Mouse (Mus musculus) telencephalon, adult 2 months (tissue): ENCODE measurements around the gene Zfp287.
A peak's percentile ranks its signal among the peaks of the same experiment; 100 is the strongest.

Experiments used
- DNase-seq: peaks from one replicate; pipeline ENCODE4 v3.0.0-alpha.2; 2011; ENCODE audit warnings: low read depth, low spot score

Zfp287 gene

DNA sequence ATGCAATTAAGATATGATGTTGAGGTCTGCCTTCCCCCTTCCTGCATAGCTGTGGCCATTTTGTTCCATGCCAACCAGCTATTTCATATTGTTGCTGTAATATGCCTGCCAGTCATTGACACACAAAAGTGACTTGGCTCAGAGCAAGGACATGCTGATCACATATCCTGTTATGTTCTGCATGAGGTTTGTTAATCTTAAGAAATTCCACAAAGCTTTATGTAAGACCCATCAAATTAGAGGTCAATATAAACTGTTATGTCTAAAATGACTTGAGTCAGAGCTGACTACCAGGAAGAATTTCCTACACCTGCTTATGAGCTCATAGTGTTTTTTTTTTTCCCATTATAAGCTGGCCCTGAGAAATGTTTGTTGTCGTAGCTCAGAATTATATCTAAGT lies 30.5 kb downstream of the Zfp287 start:
- DNase-seq: no peak

DNA sequence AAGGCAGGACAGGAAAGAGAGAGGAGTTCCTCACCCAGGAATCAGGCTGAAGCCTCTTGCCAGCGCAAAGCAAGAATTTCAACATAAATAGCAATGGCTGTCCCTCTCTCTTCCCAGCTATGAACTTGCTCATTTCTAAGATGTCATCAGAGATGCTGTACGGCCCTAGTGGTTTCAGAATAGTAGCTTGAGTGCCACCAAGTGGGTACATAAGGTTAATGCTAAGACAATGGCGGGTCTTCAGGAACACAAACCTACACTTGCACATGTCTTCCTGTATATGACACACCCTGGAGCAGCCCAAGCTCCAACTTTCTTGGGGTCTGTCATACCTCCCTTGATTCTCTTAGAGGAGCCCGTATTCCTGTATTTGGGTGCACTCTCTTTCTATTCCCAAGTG lies 32.0 kb downstream of the Zfp287 start:
- no peak for DNase-seq

DNA sequence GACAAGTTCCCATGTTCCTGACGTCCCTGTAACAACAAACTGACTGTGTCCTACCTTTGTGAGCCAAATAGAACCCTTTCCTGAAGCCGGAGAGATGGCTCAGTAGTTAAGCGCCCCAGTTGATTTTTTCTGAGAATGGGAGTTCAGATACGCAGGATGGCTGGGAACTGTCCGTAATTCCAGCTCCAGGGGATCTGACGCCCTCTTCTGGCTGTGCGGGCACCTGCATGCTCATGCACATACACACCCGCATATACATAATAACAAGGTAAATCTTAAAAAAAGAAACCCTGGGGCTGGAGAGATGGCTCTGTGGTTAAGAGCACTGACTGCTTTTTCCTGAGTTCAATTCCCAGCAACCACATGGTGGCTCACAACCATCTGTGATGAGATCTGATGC lies 36.6 kb downstream of the Zfp287 start:
- DNase-seq: no peak

DNA sequence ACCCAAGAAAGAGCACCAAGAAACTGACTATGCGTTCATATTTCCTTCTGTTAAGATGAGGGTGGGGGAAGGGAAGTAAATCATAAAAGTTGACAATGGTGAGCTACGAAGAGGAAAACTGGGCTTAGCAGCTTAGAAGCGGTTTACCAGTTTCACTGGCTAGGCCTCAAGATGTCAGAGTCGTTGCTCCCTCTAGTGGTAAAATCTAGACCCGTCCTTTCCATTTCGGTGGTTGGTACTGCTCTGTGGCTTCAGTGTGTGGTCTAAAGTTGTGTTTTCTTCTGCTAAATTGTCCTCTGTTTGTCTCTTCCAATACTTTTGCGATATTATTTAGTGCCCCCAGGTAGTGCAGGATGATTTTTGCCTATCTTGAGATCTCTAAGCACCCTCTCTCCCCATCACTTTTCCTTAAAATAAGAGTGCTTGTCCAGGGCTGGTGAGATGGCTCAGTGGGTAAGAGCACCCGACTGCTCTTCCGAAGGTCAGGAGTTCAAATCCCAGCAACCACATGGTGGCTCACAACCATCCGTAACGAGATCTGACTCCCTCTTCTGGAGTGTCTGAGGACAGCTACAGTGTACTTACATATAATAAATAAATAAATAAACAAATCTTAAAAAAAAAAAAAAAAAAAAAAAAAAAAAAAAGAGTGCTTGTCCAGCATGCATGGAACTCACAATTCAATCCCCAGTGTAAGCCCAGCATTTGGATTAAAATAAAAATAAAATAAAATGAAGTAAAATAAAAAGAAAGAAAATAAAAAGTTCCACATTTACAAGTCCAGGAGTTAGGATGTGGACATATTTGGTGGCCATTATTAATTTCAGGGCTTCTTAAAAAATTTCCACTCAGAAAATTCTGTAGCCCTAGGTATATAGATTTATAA lies 38.2 kb downstream of the Zfp287 start:
- DNase-seq: peak; percentile 51

DNA sequence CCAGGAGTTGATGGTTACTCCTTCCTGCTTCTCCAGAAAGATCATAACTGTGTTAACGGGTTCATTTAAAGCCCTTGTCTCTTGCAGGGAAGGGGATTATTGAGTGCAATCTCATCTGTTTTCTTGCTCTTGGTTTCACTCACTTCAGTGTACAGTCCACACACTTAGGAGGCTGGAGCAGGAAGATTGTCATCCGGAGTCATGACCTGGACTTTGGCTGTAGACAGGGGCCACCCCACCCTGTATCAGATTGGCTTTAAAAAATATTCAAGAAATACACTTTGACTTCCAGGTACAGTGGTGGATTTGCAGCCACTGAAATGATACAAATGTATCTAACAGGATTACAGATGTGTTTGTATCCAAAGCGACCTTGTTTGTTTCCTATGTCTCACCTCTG lies 40.1 kb downstream of the Zfp287 start:
- no peak for DNase-seq

DNA sequence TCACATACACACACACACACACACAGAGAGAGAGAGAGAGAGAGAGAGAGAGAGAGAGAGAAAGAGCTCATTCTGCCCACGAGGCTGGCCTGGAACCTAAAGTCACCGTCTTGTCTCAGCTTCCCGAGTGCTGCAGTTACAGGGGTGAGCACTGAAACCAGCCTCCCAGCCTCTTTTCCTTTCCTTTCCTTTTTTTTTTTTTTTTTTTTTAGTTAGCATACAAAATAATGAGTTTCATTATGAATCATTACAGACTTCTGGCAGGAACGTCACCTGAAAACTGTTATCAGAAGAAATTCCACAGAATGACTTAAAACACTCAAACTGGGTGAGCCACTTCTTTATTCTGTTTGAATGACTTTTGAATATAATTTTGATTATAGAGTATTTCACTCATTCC lies 51.8 kb downstream of the Zfp287 start:
- no peak for DNase-seq

DNA sequence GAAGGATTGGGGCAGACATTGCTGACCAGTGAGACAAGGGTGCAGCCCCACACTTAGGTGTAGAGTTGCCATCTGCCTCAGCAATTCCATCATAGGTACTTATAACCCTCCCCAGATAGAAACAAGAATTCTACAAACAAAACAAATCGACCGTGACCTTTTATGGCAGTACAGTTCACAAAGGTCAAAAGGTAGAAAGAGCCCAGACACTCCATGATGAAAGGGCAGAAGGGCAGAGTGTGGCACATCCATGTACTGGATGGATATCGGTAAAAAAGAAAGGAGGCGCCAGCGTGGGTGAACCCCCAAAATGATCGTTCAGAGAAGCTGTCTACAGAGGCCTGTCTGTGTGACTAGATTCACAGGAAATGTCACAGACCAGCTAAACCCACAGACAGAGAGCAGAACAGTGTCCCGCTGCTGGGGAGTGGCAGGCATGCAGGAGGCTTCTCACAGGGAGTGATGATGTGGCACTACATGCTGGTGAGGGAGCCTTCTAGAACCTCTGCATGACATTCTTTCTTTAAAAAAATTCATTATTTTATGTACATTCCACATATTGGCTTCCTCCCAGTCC lies 52.8 kb downstream of the Zfp287 start:
- no peak for DNase-seq

DNA sequence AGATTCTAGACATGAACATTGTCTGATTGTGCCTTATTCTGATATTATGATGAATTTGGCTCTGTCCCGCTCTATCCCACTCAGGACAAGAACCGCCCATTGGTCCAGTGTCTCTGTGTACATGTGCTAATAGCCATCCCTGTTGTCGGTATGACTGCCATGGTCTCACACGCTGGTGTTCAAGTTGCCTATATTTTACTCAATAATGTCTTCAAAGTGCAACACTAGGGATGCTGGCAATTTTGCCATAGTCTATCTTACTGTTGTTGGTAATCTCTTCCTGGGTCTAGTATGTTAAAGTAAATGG lies 55.5 kb downstream of the Zfp287 start:
- DNase-seq: no peak

DNA sequence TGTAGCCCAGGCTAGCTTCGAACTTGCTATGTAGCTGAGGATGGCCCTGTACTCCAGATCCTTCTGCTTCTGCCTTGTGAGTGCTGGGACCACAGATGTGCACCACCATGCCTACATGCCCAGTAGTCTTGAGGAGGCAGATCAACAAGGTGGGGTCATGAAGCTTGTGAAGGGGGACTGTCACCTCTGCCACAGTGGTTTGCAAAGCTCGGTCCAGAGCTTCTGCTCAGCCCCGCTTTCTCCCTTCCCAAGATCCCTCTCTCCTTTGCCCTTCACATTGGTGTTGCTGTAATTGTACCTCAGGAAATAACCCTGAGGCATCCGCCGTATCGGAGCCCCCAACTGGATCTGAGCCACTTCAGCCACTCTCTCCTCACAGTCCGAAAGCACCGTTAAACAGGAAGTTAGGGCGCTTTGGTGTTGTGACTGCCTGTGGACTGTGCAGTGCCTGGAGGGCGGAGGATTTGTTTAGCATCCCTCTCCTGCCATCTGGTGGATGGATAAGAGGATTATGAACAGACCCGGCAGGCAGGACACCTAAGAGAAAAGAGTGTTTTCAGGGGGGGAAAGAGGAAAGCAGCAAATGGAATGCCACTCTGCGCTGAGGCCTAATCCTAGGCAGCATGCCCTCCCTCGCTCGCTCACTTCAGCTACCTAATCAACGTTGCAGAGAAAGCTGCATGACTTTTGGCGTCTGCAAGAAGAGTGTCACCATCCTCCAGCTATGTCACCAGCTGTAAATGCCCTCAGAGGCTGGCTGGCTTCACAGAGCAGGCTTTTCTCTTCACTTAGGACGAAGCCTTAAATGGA lies 56.0 kb downstream of the Zfp287 start:
- DNase-seq: peak; percentile 55

DNA sequence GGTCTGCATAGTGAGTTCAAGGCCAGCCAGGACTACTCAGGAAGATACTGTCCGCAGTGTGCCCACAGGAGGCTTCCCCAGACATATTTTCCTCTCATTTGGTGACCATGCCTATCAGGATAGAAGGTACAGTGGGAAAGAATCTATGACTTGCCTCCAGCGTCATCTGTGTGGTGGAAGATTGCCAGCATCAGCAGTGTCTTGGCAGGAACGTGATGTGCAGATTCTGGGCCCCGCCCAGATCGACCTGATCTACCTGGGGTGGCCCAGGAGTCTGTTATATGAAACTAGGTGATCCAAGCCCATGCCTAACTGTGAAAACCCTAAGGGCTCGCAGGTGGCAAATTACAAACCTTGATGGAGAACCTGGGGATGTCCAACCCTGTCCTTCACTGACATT lies 61.7 kb downstream of the Zfp287 start:
- DNase-seq: no peak

DNA sequence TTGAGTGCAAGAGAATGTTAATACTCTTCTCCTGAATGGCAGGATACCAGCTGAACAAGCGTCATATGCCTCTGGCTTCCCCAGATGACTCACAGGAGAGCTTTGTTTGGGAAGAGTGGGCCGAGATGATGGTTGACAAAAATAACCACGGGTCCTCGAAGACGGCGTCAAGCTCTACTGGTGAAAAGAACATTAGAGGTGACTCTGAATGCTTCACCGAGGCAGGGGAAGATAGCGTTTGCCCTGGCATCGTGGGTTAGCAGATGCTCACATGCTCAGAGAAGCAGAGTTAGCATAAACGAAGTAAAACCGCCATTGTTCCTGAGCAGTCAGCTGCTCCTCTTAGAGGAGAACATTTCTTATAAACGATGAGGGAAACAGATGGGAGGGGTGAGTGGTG lies 62.2 kb downstream of the Zfp287 start:
- DNase-seq: peak; percentile 93

DNA sequence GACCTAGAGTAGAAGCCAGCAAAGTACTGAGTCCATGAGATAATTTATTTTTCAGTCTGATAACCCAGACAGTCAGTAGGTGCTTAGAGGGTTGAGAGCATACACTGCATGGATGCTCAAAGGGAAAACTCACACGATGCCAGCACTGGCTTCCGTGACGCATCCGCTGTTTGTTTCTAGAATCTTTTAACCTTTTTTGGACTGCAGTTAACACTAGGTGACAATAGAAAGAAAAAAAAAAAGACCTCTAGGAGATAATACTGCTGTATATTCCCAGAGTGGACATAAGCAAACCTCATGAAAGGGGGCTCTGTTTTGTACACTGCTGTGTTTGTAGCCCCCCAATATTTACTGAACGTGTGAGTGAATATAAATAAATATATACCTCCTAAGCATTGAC lies 62.7 kb downstream of the Zfp287 start:
- no peak for DNase-seq

DNA sequence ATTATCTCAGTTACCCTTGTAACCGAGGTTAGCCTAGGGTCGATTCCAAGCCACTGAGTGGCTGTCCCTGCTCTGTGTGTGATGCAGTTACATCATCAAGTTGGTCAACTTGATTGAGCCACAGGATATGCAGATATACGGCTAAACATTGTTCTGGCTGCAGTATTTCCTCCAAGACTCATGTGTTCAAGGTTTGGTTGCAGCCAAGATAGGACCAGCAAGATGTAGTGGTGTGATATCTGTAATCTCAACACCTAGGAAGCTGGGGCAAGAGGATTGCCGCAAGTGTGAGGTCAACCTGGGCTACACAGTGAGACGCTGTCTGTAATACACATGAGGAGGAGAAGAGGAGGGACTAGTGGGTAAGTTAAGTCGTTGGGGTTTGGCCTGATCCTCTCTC lies 67.5 kb downstream of the Zfp287 start:
- no peak for DNase-seq

DNA sequence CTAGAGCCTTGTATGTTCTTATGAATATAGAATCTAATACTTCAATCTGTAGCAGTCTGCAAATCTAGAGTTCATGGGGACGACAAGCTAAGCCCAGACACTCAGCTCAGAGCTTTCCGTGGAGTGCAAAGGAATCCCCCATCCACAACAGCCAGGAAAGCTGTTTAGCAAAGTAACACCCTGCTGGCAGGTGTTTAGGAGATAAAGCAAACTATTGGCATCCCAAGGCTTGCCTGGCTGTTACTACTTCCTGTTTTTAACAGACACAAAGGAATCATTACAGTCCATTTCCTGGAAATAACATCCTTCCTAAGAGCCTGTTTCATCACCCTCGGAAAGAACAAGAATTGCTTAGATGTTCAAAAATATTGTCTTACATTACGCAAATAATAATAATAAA lies 70.8 kb downstream of the Zfp287 start:
- DNase-seq: no peak

DNA sequence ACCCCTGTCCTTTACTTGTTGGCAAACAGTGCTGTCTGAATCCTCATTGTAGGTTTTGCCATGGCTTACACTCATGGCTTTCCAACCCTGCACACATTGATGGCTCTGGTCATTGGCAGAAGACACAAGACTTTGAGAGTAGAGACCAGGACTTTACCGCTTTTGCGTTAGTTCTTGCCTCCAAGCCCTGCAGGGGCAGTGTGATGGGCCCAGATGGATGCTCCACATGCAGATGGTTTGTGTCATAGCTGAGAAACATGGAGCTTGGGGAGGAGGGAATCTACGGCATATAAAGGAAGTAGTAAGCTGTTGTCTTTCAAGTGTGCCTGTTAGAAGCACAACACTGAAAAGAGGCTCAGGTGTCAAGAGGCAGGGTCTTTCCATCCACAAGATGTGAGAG lies 79.6 kb downstream of the Zfp287 start:
- DNase-seq: no peak

DNA sequence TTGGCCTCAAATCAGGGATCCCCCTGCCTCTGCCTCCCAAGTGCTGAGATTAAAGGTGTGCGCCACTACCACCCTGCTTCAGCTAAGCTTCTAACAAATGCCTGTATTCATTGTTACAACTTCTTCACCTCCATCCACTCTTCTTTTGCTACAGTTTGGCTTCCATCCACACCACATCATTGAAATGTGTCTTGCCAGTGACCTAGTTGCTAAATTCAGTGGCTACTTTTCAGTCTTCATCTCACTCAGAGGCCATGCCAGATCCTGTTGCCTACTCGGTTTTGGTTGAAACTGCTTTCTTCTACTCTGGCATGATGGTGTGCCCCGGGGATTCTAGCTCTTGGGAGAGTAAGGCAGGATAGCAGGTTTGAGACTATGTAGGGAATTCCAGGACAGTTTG lies 80.1 kb downstream of the Zfp287 start:
- DNase-seq: no peak
